ENCODE assay signal across 8 mouse cellular contexts in the genomic region with DNA sequence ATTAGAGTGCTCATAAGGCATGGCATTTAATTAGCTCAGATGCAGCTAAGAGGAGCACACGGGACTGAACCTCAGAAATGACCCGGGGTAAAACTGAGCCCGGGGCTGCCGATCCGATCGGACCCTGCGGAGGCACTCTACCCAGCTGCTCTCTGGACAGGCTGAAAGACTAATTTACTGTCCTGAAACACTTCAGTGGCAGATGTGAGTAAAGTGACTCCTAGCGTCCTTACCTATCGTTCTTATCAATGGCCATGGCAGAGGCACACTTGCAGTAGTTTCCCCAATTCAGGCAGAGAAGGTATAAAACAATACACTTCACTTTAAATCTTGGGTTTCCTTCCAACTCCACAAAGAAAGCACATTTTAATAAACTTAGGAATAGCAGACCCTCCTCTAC.
A peak's percentile ranks its signal among the peaks of the same experiment; 100 is the strongest.
DNase-seq lines count a peak whose midpoint lies in the region; ATAC-seq and TF ChIP-seq lines count a peak whose summit lies in the region.

No protein-coding gene starts in this region.

- WGBS in forebrain, embryonic 10.5 days, result 17% methylated on average over 9 of the region's 9 CpGs
- 12% methylated on average over 9 of the region's 9 CpGs for WGBS in forebrain, embryonic 15.5 days
- 20% methylated on average over 9 of the region's 9 CpGs for WGBS in lung, embryonic 15.5 days
- 1% methylated on average over 9 of the region's 9 CpGs for WGBS in limb, embryonic 13.5 days
- WGBS in small intestine, adult 2 months, result 48% methylated on average over 9 of the region's 9 CpGs

- ATAC-seq in forebrain, embryonic 15.5 days (replicated peaks), result no peak
- no peak for ATAC-seq in lung, embryonic 15.5 days (ENCODE audit: borderline replicate concordance, extremely low read depth, low FRiP score, low TSS enrichment)
- no peak for ATAC-seq in limb, embryonic 13.5 days (ENCODE audit: low FRiP score, low read depth)
- ATAC-seq in inflammation-experienced regulatory T-cells, adult 6 months, result no peak

- no peak overlapping the region for H3K9ac ChIP-seq in forebrain, embryonic 15.5 days (replicated peaks)
- H3K9ac ChIP-seq in lung, embryonic 15.5 days, result no peak overlapping the region
- H3K9ac ChIP-seq in limb, embryonic 13.5 days, result peak overlapping the region; percentile 81

- H3K4me3 ChIP-seq in forebrain, embryonic 10.5 days, result peak overlapping the region; percentile 24; the same call in 1 of the 2 replicates
- H3K4me3 ChIP-seq in forebrain, embryonic 15.5 days, result no peak overlapping the region
- no peak overlapping the region for H3K4me3 ChIP-seq in lung, embryonic 15.5 days
- H3K4me3 ChIP-seq in limb, embryonic 13.5 days, result peak overlapping the region; percentile 55
- peak overlapping the region; percentile 18; the same call in 1 of the 2 replicates for H3K4me3 ChIP-seq in small intestine, adult 2 months (ENCODE audit: low read depth, low read length)

- no peaks in the 10 kb centered on the region for H3K9me3 ChIP-seq in forebrain, embryonic 10.5 days
- no peaks in the 10 kb centered on the region for H3K9me3 ChIP-seq in forebrain, embryonic 15.5 days
- no peaks in the 10 kb centered on the region for H3K9me3 ChIP-seq in lung, embryonic 15.5 days
- H3K9me3 ChIP-seq in limb, embryonic 13.5 days, result no peaks in the 10 kb centered on the region

- no peak for DNase-seq in forebrain, embryonic 10.5 days (ENCODE audit: extremely low spot score, low spot score)
- no peak for DNase-seq in lung, adult 18-20 months
- DNase-seq in urinary bladder, postnatal 10 days (ENCODE audit: low spot score), result no peak

- peaks cover 67% of the 10 kb centered on the region for H3K4me1 ChIP-seq in forebrain, embryonic 10.5 days
- peaks cover 22% of the 10 kb centered on the region for H3K4me1 ChIP-seq in forebrain, embryonic 15.5 days
- peaks cover 41% of the 10 kb centered on the region for H3K4me1 ChIP-seq in lung, embryonic 15.5 days
- H3K4me1 ChIP-seq in limb, embryonic 13.5 days, result peaks cover 84% of the 10 kb centered on the region
- peaks cover 3% of the 10 kb centered on the region; the same call in 1 of the 2 replicates for H3K4me1 ChIP-seq in small intestine, adult 2 months (ENCODE audit: control insufficient read depth, insufficient read depth, insufficient read length, low read length)

- H3K36me3 ChIP-seq in forebrain, embryonic 10.5 days (replicated peaks), result no peaks in the 10 kb centered on the region
- no peaks in the 10 kb centered on the region for H3K36me3 ChIP-seq in forebrain, embryonic 15.5 days
- H3K36me3 ChIP-seq in lung, embryonic 15.5 days, result no peaks in the 10 kb centered on the region
- no peaks in the 10 kb centered on the region for H3K36me3 ChIP-seq in limb, embryonic 13.5 days
- no peaks in the 10 kb centered on the region for H3K36me3 ChIP-seq in small intestine, adult 2 months (ENCODE audit: control insufficient read depth, insufficient read depth, low read length)

- TF ChIP-seq CTCF in small intestine, adult 2 months (IDR thresholded peaks at IDR 0.05; ENCODE audit: extremely low read depth, insufficient read length, insufficient replicate concordance, low read depth, low read length), result no peak

- H3K4me2 ChIP-seq in forebrain, embryonic 15.5 days (replicated peaks), result no peak overlapping the region
- H3K4me2 ChIP-seq in lung, embryonic 15.5 days, result peak overlapping the region; percentile 25
- H3K4me2 ChIP-seq in limb, embryonic 13.5 days (replicated peaks), result peak overlapping the region; percentile 65

- TF ChIP-seq POLR2A in small intestine, adult 2 months (IDR thresholded peaks at IDR 0.05; ENCODE audit: low read depth, low read length), result no peak

- H3K27ac ChIP-seq in forebrain, embryonic 10.5 days, result no peak overlapping the region
- no peak overlapping the region for H3K27ac ChIP-seq in forebrain, embryonic 15.5 days (replicated peaks)
- no peak overlapping the region for H3K27ac ChIP-seq in lung, embryonic 15.5 days
- peak overlapping the region; percentile 85; the same call in 1 of the 2 replicates for H3K27ac ChIP-seq in limb, embryonic 13.5 days
- H3K27ac ChIP-seq in small intestine, adult 2 months (ENCODE audit: insufficient read depth, low read depth, low read length), result no peak overlapping the region

- H3K27me3 ChIP-seq in forebrain, embryonic 10.5 days (ENCODE audit: poor library complexity, severe bottlenecking), result peaks cover 5% of the 10 kb centered on the region; the same call in 1 of the 2 replicates
- H3K27me3 ChIP-seq in forebrain, embryonic 15.5 days, result no peaks in the 10 kb centered on the region
- H3K27me3 ChIP-seq in lung, embryonic 15.5 days, result no peaks in the 10 kb centered on the region
- no peaks in the 10 kb centered on the region for H3K27me3 ChIP-seq in limb, embryonic 13.5 days
- H3K27me3 ChIP-seq in small intestine, adult 2 months (ENCODE audit: control insufficient read depth, insufficient read depth, low read length), result no peaks in the 10 kb centered on the region

Comparison
In these comparisons a context has a peak if more than half of its experiments do, and no peak if none do; other contexts are left out.
1. H3K4me3 ChIP-seq: peak in forebrain, embryonic 10.5 days (single experiment), limb, embryonic 13.5 days (single experiment) and small intestine, adult 2 months (single experiment); none in forebrain, embryonic 15.5 days (single experiment) and lung, embryonic 15.5 days (single experiment).